Mouse (Mus musculus) hindbrain, embryonic 10.5 days (tissue): Measurements from ENCODE around the gene Tapt1. TPM values are rescaled to one million over a fixed set of nuclear protein-coding genes. Genes with fewer than 3 reads are reported as not detected.

Experiments used
- DNase-seq: peaks from one replicate; pipeline ENCODE4 v3.0.0-alpha.2; 2017; ENCODE audit warnings: low spot score
- H3K27ac ChIP-seq: fragments of 300-500 bp; sonication (generic); 2 replicates; pipeline ENCODE4 v1.5.1; 2016; ENCODE audit warnings: mild to moderate bottlenecking, moderate library complexity
- H3K27me3 ChIP-seq: fragments of 300-500 bp; sonication (generic); 2 replicates; pipeline ENCODE4 v1.6.1; 2016; ENCODE audit warnings: mild to moderate bottlenecking; ENCODE audit not compliant: poor library complexity, insufficient read depth, severe bottlenecking
- H3K36me3 ChIP-seq: fragments of 300-500 bp; sonication (generic); 2 replicates; pipeline ENCODE4 v1.6.1; 2016; ENCODE audit warnings: mild to moderate bottlenecking, moderate library complexity
- H3K4me1 ChIP-seq: fragments of 300-500 bp; sonication (generic); replicated peaks from 2 replicates; pipeline ENCODE4 v1.6.1; 2016; ENCODE audit warnings: mild to moderate bottlenecking
- H3K4me3 ChIP-seq: fragments of 300-500 bp; sonication (generic); 2 replicates; pipeline ENCODE4 v1.5.1; 2016; ENCODE audit warnings: mild to moderate bottlenecking, moderate library complexity
- H3K9me3 ChIP-seq: fragments of 300-500 bp; sonication (generic); 2 replicates; pipeline ENCODE4 v1.6.1; 2016; ENCODE audit warnings: mild to moderate bottlenecking, moderate library complexity
- WGBS: fragments of 180-500 bp; shearing (Covaris S2); methylation state at CpG from one replicate; pipeline ENCODE4 v1.1.7; 2016; 5-methylcytosine and 5-hydroxymethylcytosine counted together
- polyA plus RNA-seq: library from polyadenylated mRNA; unstranded; fragments of >200 nt; fragmentation: Nextera tagmentation; extraction: Ambion mirVana; gene quantifications from 2 replicates; pipeline ENCODE4 v1.2.1, GENCODE M21; 2016

The Tapt1 gene
- polyA plus RNA-seq, 1 experiment from 2014 or later, result 23.1 TPM

DNA sequence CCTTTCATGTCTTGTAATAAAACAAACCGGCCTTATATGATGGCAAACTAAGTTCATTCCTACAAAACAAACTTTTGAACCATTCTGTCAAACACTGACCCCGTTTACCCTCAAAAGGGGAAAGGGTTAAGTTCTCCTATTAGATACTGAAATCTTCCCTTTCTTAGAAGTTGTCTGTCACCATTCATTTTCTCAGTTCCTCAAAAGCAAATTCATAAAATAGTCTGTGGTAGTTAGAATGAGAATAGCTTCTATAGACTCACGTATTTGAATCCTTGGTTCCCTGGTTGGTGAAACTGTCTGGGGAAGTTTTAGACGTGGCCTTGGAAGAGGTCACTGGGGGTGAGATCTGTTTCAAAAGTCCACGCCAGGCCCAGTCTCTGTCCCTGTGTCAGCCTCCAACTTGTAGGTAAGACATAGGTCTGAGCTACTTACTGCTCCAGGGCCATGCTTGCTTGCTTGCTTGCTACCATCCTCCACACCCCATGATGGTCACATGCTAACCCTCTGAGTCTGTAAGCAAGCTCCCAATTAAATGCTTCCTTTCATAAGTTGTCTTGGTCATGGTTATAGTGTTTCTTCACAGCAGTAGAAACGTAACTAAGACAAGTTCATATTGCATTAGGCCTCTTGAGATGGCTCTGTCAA is 14.5 kb downstream of the Tapt1 start:
- Histone ChIP-seq H3K36me3 (peaks cover 51% of the 10 kb centered on the region), H3K27me3 (no peaks in the 10 kb centered on the region), H3K9me3 (no peaks in the 10 kb centered on the region), H3K27ac (no peak overlapping the region), H3K4me3 (no peak overlapping the region), H3K4me1 (no peaks in the 10 kb centered on the region)
- 90% methylated on average over 6 of the region's 6 CpGs for WGBS
- DNase-seq, result no peak

DNA sequence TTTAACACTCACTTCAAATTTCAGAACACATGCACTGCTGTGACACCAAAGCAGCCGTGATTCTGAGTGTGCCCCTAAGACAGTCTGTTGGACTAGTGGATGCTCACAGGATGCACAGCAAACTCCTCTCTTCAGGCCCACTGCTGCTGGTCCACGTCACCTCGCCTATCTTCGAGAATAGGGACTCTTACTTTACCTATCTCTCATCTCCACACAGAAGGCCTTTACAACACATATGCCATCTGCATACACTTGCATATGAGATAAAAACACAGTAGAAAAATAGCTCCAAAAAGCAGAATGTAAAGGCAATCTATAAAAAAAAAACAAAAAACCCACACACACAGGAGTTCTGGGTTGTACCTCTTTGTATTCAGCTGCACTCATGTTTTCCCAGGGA is 19.1 kb downstream of the Tapt1 start:
- Histone ChIP-seq H3K27ac (no peak overlapping the region), H3K4me1 (no peaks in the 10 kb centered on the region), H3K9me3 (no peaks in the 10 kb centered on the region), H3K36me3 (peaks cover 45% of the 10 kb centered on the region), H3K4me3 (no peak overlapping the region), H3K27me3 (no peaks in the 10 kb centered on the region)
- DNase-seq, result no peak
- 90% methylated on average over 4 of the region's 4 CpGs for WGBS

DNA sequence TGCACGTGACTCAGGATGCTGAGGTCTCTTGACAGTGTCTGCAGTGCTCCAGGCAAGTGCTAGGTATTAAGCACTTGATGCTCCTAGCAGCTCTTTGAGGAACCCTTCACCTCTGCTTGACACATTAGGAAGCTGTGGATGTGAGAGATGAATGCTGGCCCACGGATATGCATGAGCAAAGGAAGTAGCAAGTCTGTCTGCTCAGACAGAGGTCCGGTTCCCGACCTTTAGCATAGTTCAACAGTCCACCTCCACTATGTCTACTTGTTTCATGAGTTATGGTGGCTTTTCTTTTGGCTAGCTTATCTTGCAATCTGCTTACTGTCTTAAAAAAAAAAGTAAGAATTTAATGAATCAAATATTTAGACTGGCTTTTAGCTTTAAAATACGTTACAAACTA is 19.8 kb downstream of the Tapt1 start:
- no peak overlapping the region for H3K4me3 ChIP-seq
- no peaks in the 10 kb centered on the region for H3K9me3 ChIP-seq
- peaks cover 39% of the 10 kb centered on the region for H3K36me3 ChIP-seq
- H3K27ac ChIP-seq, result no peak overlapping the region
- H3K4me1 ChIP-seq, result no peaks in the 10 kb centered on the region
- DNase-seq, result no peak
- H3K27me3 ChIP-seq, result no peaks in the 10 kb centered on the region
- WGBS, result 91% methylated on average over 5 of the region's 5 CpGs

DNA sequence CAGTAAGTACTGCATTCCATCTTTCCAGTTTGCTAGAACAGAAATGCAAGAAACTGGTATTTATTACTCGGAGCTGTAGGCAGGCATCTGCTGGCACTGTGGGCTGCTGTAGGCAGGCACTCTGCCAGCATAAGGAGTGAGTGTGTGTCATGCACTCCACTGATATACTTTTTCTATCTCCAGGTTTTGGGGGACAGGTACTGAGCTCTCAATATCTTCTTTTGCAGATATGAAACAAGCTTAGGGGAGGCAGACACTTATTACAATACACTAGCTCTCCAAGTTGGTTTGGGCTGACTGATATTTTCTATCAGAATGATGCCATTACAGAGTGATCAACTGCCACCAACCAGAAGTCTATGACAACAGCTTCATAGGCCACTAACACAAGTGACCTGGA is 23.0 kb downstream of the Tapt1 start:
- no peaks in the 10 kb centered on the region for H3K4me1 ChIP-seq
- H3K27ac ChIP-seq, result no peak overlapping the region
- no peaks in the 10 kb centered on the region for H3K27me3 ChIP-seq
- WGBS, result 84% methylated on average over 1 of the region's 1 CpGs
- no peak overlapping the region for H3K4me3 ChIP-seq
- H3K9me3 ChIP-seq, result no peaks in the 10 kb centered on the region
- peaks cover 31% of the 10 kb centered on the region for H3K36me3 ChIP-seq
- DNase-seq, result no peak

DNA sequence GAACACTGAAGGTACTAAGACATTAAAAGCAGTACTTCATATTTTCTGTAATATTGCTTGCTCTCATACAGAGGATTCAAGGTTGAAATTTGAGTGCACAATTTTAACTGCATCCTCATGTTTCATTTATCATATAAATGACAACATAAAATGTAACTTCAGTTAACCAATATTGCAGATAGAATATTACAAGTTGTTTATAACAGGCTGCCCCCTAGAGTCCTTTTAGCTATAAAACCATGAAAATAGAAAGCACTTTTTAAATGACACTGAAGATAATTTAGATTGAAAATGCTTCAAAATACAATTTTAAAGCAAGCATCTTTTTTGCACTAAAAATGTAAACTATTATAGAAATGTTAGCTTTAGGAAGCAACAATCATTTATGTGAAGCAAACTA is 24.8 kb downstream of the Tapt1 start:
- DNase-seq, result no peak
- Histone ChIP-seq H3K27ac (no peak overlapping the region), H3K9me3 (no peaks in the 10 kb centered on the region), H3K4me1 (no peaks in the 10 kb centered on the region), H3K27me3 (no peaks in the 10 kb centered on the region), H3K4me3 (no peak overlapping the region), H3K36me3 (peaks cover 26% of the 10 kb centered on the region)

DNA sequence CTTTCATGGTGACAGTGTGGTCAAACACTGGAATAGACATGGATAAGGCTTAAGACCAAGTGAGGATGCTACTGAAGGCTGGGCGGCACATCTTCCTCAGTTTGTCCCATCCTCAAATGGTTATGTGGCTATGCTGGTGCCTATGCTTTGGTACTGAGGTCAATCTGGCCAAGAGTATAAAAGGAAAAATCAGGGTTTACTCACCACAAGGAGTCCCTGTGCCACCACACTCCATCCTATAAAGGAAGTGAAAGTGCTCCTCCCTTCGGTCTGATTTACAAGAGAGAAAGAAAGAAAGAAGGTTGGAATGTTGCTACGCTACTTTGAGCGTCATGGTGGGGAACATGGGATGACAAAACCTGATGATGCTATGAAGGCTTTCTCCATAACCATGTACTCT is 27.3 kb downstream of the Tapt1 start:
- no peaks in the 10 kb centered on the region for H3K27me3 ChIP-seq
- H3K4me1 ChIP-seq, result no peaks in the 10 kb centered on the region
- H3K36me3 ChIP-seq, result peaks cover 26% of the 10 kb centered on the region
- H3K9me3 ChIP-seq, result no peaks in the 10 kb centered on the region
- no peak for DNase-seq
- WGBS, result 94% methylated on average over 4 of the region's 4 CpGs
- H3K4me3 ChIP-seq, result no peak overlapping the region
- H3K27ac ChIP-seq, result no peak overlapping the region

DNA sequence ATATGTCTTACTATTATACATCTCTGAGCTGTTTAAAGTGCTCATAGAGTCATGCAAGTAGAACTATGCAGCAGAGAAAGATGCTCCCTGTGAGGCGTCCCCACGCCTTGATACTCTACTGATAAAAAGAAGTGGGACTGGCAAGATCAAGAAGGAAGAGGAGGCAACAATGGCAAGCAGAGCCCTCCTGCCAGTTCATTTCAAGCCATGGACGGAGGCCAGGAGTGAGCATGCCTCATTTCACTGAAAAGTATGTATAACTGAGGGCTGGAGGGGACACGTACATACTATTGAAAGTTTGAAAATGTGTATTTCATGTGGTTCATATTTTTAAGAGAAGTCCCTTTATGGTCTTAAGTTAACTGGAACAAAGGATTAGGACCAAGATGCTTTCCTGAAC is 28.0 kb downstream of the Tapt1 start:
- Histone ChIP-seq H3K27me3 (no peaks in the 10 kb centered on the region), H3K4me3 (no peak overlapping the region), H3K4me1 (no peaks in the 10 kb centered on the region), H3K9me3 (no peaks in the 10 kb centered on the region), H3K27ac (no peak overlapping the region), H3K36me3 (peaks cover 31% of the 10 kb centered on the region)
- no peak for DNase-seq
- 88% methylated on average over 4 of the region's 4 CpGs for WGBS

DNA sequence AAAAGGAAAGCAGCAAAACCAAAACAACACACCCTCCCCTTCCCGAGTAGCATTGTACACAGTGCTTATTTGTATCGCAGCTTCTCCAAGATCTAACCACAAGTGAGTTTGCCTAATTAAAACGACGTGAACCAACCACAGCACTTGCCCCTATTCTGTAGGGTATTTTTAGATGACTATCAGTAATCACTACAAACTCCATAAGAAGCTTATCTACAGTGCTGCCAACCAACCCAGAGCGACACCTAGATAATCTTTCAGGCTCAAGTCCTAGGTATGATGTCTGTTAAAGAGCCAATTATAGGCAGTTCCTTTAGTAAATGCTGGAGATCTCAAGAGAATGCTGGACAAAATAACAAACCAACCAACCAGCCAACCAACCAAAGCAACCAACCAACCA is 28.6 kb downstream of the Tapt1 start:
- no peaks in the 10 kb centered on the region for H3K9me3 ChIP-seq
- H3K27ac ChIP-seq, result no peak overlapping the region
- peaks cover 34% of the 10 kb centered on the region for H3K36me3 ChIP-seq
- DNase-seq, result no peak
- no peak overlapping the region for H3K4me3 ChIP-seq
- WGBS, result 94% methylated on average over 5 of the region's 5 CpGs
- H3K4me1 ChIP-seq, result no peaks in the 10 kb centered on the region
- no peaks in the 10 kb centered on the region for H3K27me3 ChIP-seq

DNA sequence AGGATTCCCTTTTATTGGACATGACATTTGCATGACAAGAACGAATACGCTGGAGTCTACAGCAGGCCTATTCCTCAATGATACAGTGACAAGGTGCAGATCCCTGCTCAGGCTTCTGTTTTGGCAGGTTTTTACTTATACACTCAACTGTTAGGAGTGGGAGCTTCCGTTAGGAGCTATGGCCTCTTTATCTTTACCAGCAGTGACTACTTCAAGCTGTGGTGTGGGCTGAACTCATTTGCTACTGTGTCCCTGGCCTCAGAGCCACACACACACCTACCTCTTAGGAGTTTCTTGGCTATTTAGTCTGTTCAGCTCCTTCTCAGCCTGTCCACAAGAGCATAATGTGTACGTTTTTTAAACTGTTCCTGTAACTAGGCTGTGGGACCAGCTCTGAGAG is 30.3 kb downstream of the Tapt1 start:
- 91% methylated on average over 4 of the region's 4 CpGs for WGBS

DNA sequence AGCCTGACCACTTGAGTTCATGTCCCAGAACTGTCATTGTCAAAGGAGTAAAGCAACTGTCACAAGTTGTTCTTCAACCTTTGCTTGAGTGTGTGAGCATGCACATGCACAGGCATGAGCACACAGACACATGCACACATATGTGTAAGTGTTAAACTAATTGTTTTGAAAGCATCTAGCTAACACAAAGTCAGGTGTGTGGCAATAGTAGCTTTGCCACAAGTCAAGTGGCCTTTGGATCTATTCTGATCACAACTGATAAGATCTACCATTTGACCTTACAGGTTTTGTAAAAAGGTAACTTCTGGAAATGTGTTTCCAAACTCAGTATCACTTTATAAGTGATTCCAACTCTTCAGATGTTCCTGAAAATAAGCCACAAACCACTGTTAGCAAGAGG is 39.1 kb downstream of the Tapt1 start:
- DNase-seq, result no peak
- H3K27me3 ChIP-seq, result no peaks in the 10 kb centered on the region
- H3K4me1 ChIP-seq, result no peaks in the 10 kb centered on the region
- peaks cover 92% of the 10 kb centered on the region for H3K36me3 ChIP-seq
- H3K27ac ChIP-seq, result no peak overlapping the region
- no peaks in the 10 kb centered on the region for H3K9me3 ChIP-seq
- no peak overlapping the region for H3K4me3 ChIP-seq

More for the DNA sequence above, 30.3 kb downstream of the Tapt1 start:
- Histone ChIP-seq H3K4me3 (no peak overlapping the region), H3K4me1 (no peaks in the 10 kb centered on the region), H3K27me3 (no peaks in the 10 kb centered on the region), H3K9me3 (no peaks in the 10 kb centered on the region), H3K36me3 (peaks cover 48% of the 10 kb centered on the region), H3K27ac (no peak overlapping the region)
- DNase-seq, result no peak

DNA sequence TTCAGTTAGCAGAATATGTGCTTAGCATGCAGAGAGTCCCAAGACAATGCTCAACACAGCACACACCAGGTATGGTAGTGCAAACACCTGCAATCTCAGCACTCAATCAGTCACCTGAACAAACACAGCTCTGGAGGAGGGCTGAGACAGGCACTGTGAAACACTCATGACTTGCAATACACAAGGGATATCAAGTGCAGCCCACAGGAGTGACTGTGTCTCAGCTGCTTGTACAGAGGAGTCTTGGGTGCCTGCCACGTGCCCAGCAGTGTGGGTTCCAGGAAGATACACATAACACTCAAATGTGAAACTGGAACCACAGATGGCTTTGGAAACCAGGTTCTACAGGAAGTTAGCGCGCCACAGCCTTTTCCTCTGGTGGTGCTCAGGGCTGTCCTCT is 44.8 kb downstream of the Tapt1 start:
- Histone ChIP-seq H3K36me3 (peaks cover 87% of the 10 kb centered on the region), H3K27me3 (no peaks in the 10 kb centered on the region)
- WGBS, result 91% methylated on average over 3 of the region's 3 CpGs

DNA sequence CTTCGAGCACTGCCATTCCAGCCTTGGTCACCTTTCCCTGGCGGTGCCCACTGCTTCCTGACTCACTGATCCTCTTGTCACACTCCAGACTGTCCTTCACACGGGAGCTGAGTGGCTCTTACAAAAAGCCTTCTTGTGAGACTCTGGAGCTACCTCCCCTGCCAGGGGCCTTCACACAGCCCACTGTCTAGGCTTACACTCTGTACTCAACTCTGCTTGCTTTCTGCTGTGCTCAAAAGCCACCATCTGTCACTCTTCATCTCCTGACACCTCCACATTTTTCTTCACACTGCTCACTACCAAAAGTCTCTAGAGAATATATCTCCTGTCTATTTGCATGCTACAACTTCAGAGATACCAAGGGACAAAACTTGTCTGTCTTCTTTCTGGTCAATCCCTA is 46.0 kb downstream of the Tapt1 start:
- no peak for DNase-seq
- H3K4me3 ChIP-seq, result no peak overlapping the region
- 80% methylated on average over 3 of the region's 3 CpGs for WGBS
- H3K36me3 ChIP-seq, result peaks cover 87% of the 10 kb centered on the region
- no peaks in the 10 kb centered on the region for H3K9me3 ChIP-seq
- no peaks in the 10 kb centered on the region for H3K27me3 ChIP-seq
- H3K27ac ChIP-seq, result no peak overlapping the region
- H3K4me1 ChIP-seq, result no peaks in the 10 kb centered on the region

More for the DNA sequence above, 44.8 kb downstream of the Tapt1 start:
- H3K4me1 ChIP-seq, result no peaks in the 10 kb centered on the region
- H3K9me3 ChIP-seq, result no peaks in the 10 kb centered on the region
- no peak overlapping the region for H3K27ac ChIP-seq
- no peak for DNase-seq
- no peak overlapping the region for H3K4me3 ChIP-seq

DNA sequence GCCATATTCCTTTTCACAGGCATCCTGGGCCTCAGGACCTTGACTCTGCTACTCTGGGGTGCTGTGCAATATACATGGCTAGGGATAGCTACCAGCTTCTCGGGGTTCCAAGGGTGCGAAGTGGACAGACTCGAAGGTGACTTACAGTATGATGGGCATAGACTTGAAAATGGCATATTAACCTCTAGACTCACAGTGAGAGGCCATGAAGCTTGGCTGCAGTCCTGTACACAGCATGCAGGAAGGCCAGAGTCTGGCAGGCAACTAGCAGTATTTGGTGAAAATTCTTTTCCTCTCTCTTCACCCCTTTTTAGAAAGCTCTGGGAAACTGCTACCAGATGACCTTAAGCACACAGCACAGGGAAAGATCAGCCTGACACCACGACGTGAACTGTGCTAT is 52.4 kb downstream of the Tapt1 start:
- Histone ChIP-seq H3K27ac (no peak overlapping the region), H3K36me3 (peaks cover 58% of the 10 kb centered on the region), H3K27me3 (no peaks in the 10 kb centered on the region), H3K9me3 (no peaks in the 10 kb centered on the region), H3K4me1 (no peaks in the 10 kb centered on the region), H3K4me3 (no peak overlapping the region)
- no peak for DNase-seq
- 85% methylated on average over 5 of the region's 5 CpGs for WGBS

DNA sequence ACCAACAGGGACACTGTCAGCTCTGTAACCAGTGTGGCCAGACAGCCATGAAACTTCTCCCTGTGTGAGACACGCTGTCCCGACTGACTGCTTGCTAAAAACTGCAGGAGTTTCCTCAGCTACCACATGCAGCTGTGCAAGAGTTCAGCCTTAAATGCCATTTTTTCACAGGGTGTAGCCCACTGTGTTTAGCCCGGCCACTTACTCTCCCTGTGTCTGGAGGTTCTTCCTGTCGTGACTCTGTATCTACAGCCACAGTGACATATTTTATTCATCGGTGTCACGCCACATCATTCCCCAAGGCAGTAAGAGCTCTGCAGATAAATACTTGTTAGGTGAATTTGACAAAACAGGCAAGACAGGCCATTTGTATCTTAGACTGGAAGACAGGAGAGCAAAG is 59.6 kb downstream of the Tapt1 start:
- WGBS, result 83% methylated on average over 6 of the region's 6 CpGs
- H3K27ac ChIP-seq, result no peak overlapping the region
- peaks cover 6% of the 10 kb centered on the region; the same call in 1 of the 2 replicates for H3K4me1 ChIP-seq
- DNase-seq, result no peak
- no peaks in the 10 kb centered on the region for H3K27me3 ChIP-seq
- H3K36me3 ChIP-seq, result peaks cover 4% of the 10 kb centered on the region; the same call in 1 of the 2 replicates
- no peaks in the 10 kb centered on the region for H3K9me3 ChIP-seq
- H3K4me3 ChIP-seq, result no peak overlapping the region
